Mouse (Mus musculus) left cerebral cortex, adult 9 months (tissue): ENCODE measurements at regions not wholly inside any gene's neighbourhood (a gene's known extent, or its start where the extent isn't known, plus 50 kb on each side); places are given as distances from the start of the nearest gene placed in this dataset.

Experiments used
- DNase-seq, 2 experiments: peaks; one replicate each; pipeline ENCODE4 v3.0.0; 2022; ENCODE audit warnings: low spot score in 2 of 2

GRCm38 (mm10) chr15:59786706-59787425 is 229.5 kb downstream of the 4933412E24Rik start:
- no peak for DNase-seq

- DNase-seq = no peak
Measured at GRCm38 (mm10) chr15:59785981-59786380, 230.4 kb downstream of the 4933412E24Rik start.

- DNase-seq = no peak
Measured at GRCm38 (mm10) chr15:59784556-59784929, 231.9 kb downstream of the 4933412E24Rik start.

GRCm38 (mm10) chr15:59783782-59784555 is 232.4 kb downstream of the 4933412E24Rik start:
- DNase-seq = no peak

GRCm38 (mm10) chr15:59783393-59783781 is 233.0 kb downstream of the 4933412E24Rik start:
- no peak for DNase-seq

- DNase-seq = no peak
Measured at GRCm38 (mm10) chr15:59780506-59780905, 235.9 kb downstream of the 4933412E24Rik start.

- peak in 1 of 2 experiments; percentile 40 for DNase-seq
Measured at GRCm38 (mm10) chr15:59777307-59777871, 239.0 kb downstream of the 4933412E24Rik start.

GRCm38 (mm10) chr15:59775781-59776180 is 240.6 kb downstream of the 4933412E24Rik start:
- no peak for DNase-seq

- no peak for DNase-seq
Measured at GRCm38 (mm10) chr15:59773983-59774382, 242.4 kb downstream of the 4933412E24Rik start.

- DNase-seq = no peak
Measured at GRCm38 (mm10) chr15:59772595-59772994, 243.8 kb downstream of the 4933412E24Rik start.

GRCm38 (mm10) chr15:59762061-59762460 is 254.4 kb downstream of the 4933412E24Rik start:
- no peak for DNase-seq

- no peak for DNase-seq
Measured at GRCm38 (mm10) chr15:59760490-59760889, 255.9 kb downstream of the 4933412E24Rik start.

- peak in 1 of 2 experiments; percentile 6 for DNase-seq
Measured at GRCm38 (mm10) chr15:59759566-59759965, 256.8 kb downstream of the 4933412E24Rik start.

GRCm38 (mm10) chr15:59758971-59759370 is 257.4 kb downstream of the 4933412E24Rik start:
- DNase-seq = no peak

GRCm38 (mm10) chr15:59756141-59756540 is 260.3 kb downstream of the 4933412E24Rik start:
- no peak for DNase-seq

- DNase-seq = peak in 1 of 2 experiments; percentile 23
Measured at GRCm38 (mm10) chr15:59754906-59755305, 261.5 kb downstream of the 4933412E24Rik start.

- no peak for DNase-seq
Measured at GRCm38 (mm10) chr15:59752277-59752676, 264.1 kb downstream of the 4933412E24Rik start.

- no peak for DNase-seq
Measured at GRCm38 (mm10) chr15:59746290-59746689, 270.1 kb downstream of the 4933412E24Rik start.

GRCm38 (mm10) chr15:59744411-59744931 is 271.9 kb downstream of the 4933412E24Rik start:
- DNase-seq = no peak

GRCm38 (mm10) chr15:59739197-59739596 is 277.2 kb downstream of the 4933412E24Rik start:
- no peak for DNase-seq

- DNase-seq = no peak
Measured at GRCm38 (mm10) chr15:59737247-59737646, 279.2 kb downstream of the 4933412E24Rik start.

- no peak for DNase-seq
Measured at GRCm38 (mm10) chr15:59734376-59734775, 282.0 kb downstream of the 4933412E24Rik start.
